Mouse (Mus musculus): ENCODE data around the gene Thumpd3. TPM values are rescaled to one million over a fixed set of nuclear protein-coding genes. Genes with fewer than 3 reads are reported as not detected.

Thumpd3 gene
- polyA plus RNA-seq, 1 experiment from 2014 or later = 58.0 TPM

- H3K27me3 ChIP-seq (ENCODE audit: control insufficient read depth, insufficient read depth, low read length) = no peaks in the 10 kb centered on the region
- H3K9ac ChIP-seq (ENCODE audit: low read depth, low read length) = no peak overlapping the region
- ATAC-seq (ENCODE audit: low FRiP score) (no peak), DNase-seq (ENCODE audit: low spot score) (no peak)
- 90% methylated on average over 10 of the region's 10 CpGs for WGBS
- H3K4me1 ChIP-seq (replicated peaks; ENCODE audit: control insufficient read depth, insufficient read depth, low read length) = no peaks in the 10 kb centered on the region
- H3K4me2 ChIP-seq (replicated peaks; ENCODE audit: low read depth, low read length) = no peak overlapping the region
- H3K4me3 ChIP-seq (ENCODE audit: low read depth, low read length) = no peak overlapping the region
- no peak overlapping the region for H3K27ac ChIP-seq (ENCODE audit: low read depth, low read length)
- peaks cover 5% of the 10 kb centered on the region; the same call in 1 of the 2 replicates for H3K36me3 ChIP-seq (ENCODE audit: control insufficient read depth, insufficient read depth, low read length)
- H3K9me3 ChIP-seq (ENCODE audit: control insufficient read depth, low read length) = no peaks in the 10 kb centered on the region
Observed at GRCm38 (mm10) chr6:113063363-113063762, 17.3 kb downstream of the Thumpd3 start.

- 93% methylated on average over 3 of the region's 3 CpGs for WGBS
- H3K4me2 ChIP-seq (replicated peaks; ENCODE audit: low read depth, low read length) = no peak overlapping the region
Observed at GRCm38 (mm10) chr6:113065186-113065585, 19.2 kb downstream of the Thumpd3 start.

DNA sequence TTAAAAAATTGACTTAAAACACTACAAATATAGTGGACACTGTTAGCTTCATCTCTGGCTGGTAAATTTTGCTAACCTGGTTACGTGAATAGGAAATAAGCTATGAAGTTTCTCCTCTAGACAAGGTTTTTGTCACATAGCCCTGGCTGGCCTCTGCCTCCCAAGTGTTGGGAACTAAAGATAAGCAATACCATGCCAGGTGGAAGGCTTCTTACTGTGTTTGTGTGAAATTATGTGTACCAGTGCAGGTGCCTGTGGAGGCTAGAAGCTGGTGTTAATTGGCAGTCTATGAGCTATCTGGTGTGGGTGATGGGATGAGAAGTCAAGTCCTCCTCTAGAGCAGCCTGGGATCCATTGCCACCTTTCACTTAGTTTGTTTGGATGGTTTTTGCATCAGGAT lies 23.1 kb downstream of the Thumpd3 start:
- Histone ChIP-seq H3K27me3 (ENCODE audit: control insufficient read depth, insufficient read depth, low read length) (no peaks in the 10 kb centered on the region), H3K4me1 (replicated peaks; ENCODE audit: control insufficient read depth, insufficient read depth, low read length) (no peaks in the 10 kb centered on the region), H3K9ac (ENCODE audit: low read depth, low read length) (no peak overlapping the region), H3K27ac (ENCODE audit: low read depth, low read length) (no peak overlapping the region), H3K4me2 (replicated peaks; ENCODE audit: low read depth, low read length) (no peak overlapping the region), H3K9me3 (ENCODE audit: control insufficient read depth, low read length) (no peaks in the 10 kb centered on the region), H3K36me3 (ENCODE audit: control insufficient read depth, insufficient read depth, low read length) (no peaks in the 10 kb centered on the region; the same call in 1 of the 2 replicates), H3K4me3 (ENCODE audit: low read depth, low read length) (no peak overlapping the region)
- WGBS = 100% methylated on average over 1 of the region's 1 CpGs
- ATAC-seq (ENCODE audit: low FRiP score) (no peak), DNase-seq (ENCODE audit: low spot score) (no peak)

More at GRCm38 (mm10) chr6:113065186-113065585, 19.2 kb downstream of the Thumpd3 start:
- H3K9ac ChIP-seq (ENCODE audit: low read depth, low read length) = no peak overlapping the region
- no peak overlapping the region for H3K4me3 ChIP-seq (ENCODE audit: low read depth, low read length)
- H3K4me1 ChIP-seq (replicated peaks; ENCODE audit: control insufficient read depth, insufficient read depth, low read length) = no peaks in the 10 kb centered on the region
- H3K36me3 ChIP-seq (ENCODE audit: control insufficient read depth, insufficient read depth, low read length) = peaks cover 4% of the 10 kb centered on the region
- no peak overlapping the region for H3K27ac ChIP-seq (ENCODE audit: low read depth, low read length)
- no peak for DNase-seq (ENCODE audit: low spot score)
- no peaks in the 10 kb centered on the region for H3K27me3 ChIP-seq (ENCODE audit: control insufficient read depth, insufficient read depth, low read length)
- no peaks in the 10 kb centered on the region for H3K9me3 ChIP-seq (ENCODE audit: control insufficient read depth, low read length)
- ATAC-seq (ENCODE audit: low FRiP score) = no peak

- WGBS = 38% methylated on average over 3 of the region's 3 CpGs
Observed at GRCm38 (mm10) chr6:113075261-113075660, 29.2 kb downstream of the Thumpd3 start.

DNA sequence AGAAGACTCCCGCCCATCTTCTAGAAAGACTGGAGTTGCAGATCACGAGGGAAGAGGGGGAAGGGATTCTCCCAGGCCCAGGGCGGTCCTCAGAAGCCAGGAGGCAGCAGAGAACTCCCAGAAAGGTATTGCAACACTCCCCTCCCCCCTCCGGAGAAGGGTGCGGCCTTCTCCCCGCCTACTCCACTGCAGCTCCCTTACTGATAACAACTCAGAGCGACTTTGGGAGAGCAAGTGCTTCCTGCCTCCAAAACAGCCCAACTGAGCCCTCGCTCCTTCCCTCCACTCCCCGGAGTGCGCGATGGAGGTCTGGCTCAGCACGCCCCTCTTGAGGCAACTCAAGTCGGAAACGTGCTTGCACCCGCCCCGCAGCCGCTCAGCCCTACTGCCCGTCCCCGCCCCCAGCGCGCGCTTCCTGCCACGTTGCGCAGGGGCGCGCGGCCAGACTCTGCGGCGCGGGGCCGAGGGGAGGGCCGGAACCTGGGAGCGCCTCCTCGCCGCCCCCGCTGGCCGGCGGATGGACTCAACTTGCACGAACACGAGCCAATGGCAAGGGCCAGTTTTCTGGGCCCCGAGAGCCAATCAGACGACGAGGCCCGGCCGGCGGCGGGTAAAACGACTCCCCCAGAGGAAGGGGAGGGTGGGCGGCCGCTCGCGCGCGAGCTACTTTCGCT lies 30.1 kb downstream of the Thumpd3 start:
- DNase-seq (ENCODE audit: low spot score) = peak; percentile 96

More at GRCm38 (mm10) chr6:113075261-113075660, 29.2 kb downstream of the Thumpd3 start:
- Histone ChIP-seq H3K27me3 (ENCODE audit: control insufficient read depth, insufficient read depth, low read length) (no peaks in the 10 kb centered on the region), H3K9ac (ENCODE audit: low read depth, low read length) (peak overlapping the region; percentile 75), H3K4me2 (replicated peaks; ENCODE audit: low read depth, low read length) (peak overlapping the region; percentile 66), H3K36me3 (ENCODE audit: control insufficient read depth, insufficient read depth, low read length) (no peaks in the 10 kb centered on the region), H3K4me1 (replicated peaks; ENCODE audit: control insufficient read depth, insufficient read depth, low read length) (peaks cover 3% of the 10 kb centered on the region; the same call in 1 of the 2 replicates), H3K27ac (ENCODE audit: low read depth, low read length) (peak overlapping the region; percentile 100; the same call in 1 of the 2 replicates), H3K4me3 (ENCODE audit: low read depth, low read length) (peak overlapping the region; percentile 85), H3K9me3 (ENCODE audit: control insufficient read depth, low read length) (no peaks in the 10 kb centered on the region)
- DNase-seq (ENCODE audit: low spot score) (no peak), ATAC-seq (ENCODE audit: low FRiP score) (no peak)

DNA sequence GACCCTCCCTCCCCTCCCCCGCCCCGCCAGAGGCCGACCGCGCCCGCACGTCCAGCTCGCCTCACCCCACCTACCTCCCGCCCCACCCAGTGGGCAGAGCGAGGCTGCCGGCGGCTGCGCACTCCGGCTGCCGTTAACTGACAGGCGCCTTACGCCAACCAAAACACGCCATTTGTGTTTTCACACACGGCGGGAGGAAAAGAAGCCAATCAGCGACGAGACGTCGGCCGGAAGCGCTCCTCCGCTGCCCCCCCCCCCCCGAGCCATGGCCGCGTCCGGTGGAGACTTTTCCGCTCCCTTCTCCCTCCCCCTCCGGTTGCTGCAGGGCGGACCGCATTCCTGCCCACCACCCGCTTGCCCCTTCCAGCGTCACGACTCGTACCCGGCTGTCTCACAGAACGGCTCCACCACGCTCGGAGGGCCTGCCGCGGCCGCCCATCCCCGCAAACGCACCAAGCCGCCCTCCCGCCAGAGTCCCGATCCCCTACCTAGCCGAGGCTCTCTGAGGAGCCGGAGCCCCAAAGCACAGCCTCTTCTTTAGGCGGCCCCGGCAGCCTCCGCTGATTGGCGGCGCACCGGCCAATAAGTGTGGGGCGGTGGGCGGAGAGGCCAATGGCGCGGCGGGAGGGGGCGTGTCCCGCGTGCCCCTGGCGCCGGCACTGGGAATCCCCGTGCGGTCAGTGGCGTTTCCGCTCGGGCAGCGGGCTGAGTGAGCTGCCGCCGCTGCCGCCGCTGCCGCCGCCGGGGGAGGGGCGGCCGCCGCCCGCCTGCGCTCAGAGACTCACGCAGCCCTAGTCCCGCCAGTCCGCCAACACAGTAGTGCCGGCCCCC lies 30.9 kb downstream of the Thumpd3 start, which contains the start of gene Setd5:
Gene Setd5 (plus strand): TSS at position 680 of the 831 bp plus-strand sequence.
- H3K27ac ChIP-seq (ENCODE audit: low read depth, low read length) = peak within 1 kb of the TSS; percentile 100
- ATAC-seq (ENCODE audit: low FRiP score) (peak; percentile 95), DNase-seq (ENCODE audit: low spot score) (peak; percentile 99)
- peak within 1 kb of the TSS; percentile 66 for H3K4me2 ChIP-seq (replicated peaks; ENCODE audit: low read depth, low read length)
- no peaks in the 10 kb centered on the region for H3K36me3 ChIP-seq (ENCODE audit: control insufficient read depth, insufficient read depth, low read length)
- WGBS = 1% methylated on average over 36 of the region's 91 CpGs
- H3K27me3 ChIP-seq (ENCODE audit: control insufficient read depth, insufficient read depth, low read length) = no peaks in the 10 kb centered on the region
- H3K4me3 ChIP-seq (ENCODE audit: low read depth, low read length) = peak within 1 kb of the TSS; percentile 85
- H3K4me1 ChIP-seq (replicated peaks; ENCODE audit: control insufficient read depth, insufficient read depth, low read length) = peaks cover 3% of the 10 kb centered on the region; the same call in 1 of the 2 replicates
- H3K9ac ChIP-seq (ENCODE audit: low read depth, low read length) = peak within 1 kb of the TSS; percentile 97
- no peaks in the 10 kb centered on the region for H3K9me3 ChIP-seq (ENCODE audit: control insufficient read depth, low read length)

More for the DNA sequence above, 30.1 kb downstream of the Thumpd3 start:
- 0% methylated on average over 49 of the region's 55 CpGs for WGBS
- no peaks in the 10 kb centered on the region for H3K27me3 ChIP-seq (ENCODE audit: control insufficient read depth, insufficient read depth, low read length)
- H3K9ac ChIP-seq (ENCODE audit: low read depth, low read length) = peak overlapping the region; percentile 75
- H3K36me3 ChIP-seq (ENCODE audit: control insufficient read depth, insufficient read depth, low read length) = no peaks in the 10 kb centered on the region
- H3K4me2 ChIP-seq (replicated peaks; ENCODE audit: low read depth, low read length) = peak overlapping the region; percentile 66
- peaks cover 3% of the 10 kb centered on the region; the same call in 1 of the 2 replicates for H3K4me1 ChIP-seq (replicated peaks; ENCODE audit: control insufficient read depth, insufficient read depth, low read length)
- H3K27ac ChIP-seq (ENCODE audit: low read depth, low read length) = peak overlapping the region; percentile 100
- no peaks in the 10 kb centered on the region for H3K9me3 ChIP-seq (ENCODE audit: control insufficient read depth, low read length)
- peak overlapping the region; percentile 85 for H3K4me3 ChIP-seq (ENCODE audit: low read depth, low read length)
- ATAC-seq (ENCODE audit: low FRiP score) = peak; percentile 89

DNA sequence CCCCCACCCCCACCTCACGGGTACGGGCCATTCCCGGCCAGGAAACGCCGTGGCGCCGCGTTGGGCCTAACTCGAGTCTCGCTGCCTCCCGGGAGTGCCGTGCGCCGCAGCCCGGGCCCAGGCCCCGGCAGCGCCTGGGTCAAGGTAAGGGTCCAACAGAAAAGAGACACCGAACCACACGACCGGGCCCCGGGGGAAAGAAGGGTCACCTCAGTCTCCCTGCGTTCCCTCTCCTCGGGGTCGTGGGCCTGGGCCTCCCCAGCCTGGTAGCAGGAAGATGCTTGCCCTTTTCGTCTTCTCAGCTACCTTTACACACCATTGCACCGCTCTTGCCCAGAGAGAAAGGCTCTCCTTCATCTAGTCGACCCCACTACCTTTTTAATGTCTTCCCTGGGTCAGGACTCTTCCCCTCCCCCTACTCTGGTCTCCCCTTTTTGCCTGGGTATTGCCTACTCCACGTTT lies 31.6 kb downstream of the Thumpd3 start:
- ATAC-seq (ENCODE audit: low FRiP score) (no peak; the same call in 1 of the 2 replicates), DNase-seq (ENCODE audit: low spot score) (no peak)
- WGBS = 0% methylated on average over 25 of the region's 28 CpGs
- no peaks in the 10 kb centered on the region for H3K36me3 ChIP-seq (ENCODE audit: control insufficient read depth, insufficient read depth, low read length)
- H3K4me1 ChIP-seq (replicated peaks; ENCODE audit: control insufficient read depth, insufficient read depth, low read length) = peaks cover 3% of the 10 kb centered on the region; the same call in 1 of the 2 replicates
- no peaks in the 10 kb centered on the region for H3K27me3 ChIP-seq (ENCODE audit: control insufficient read depth, insufficient read depth, low read length)
- H3K9me3 ChIP-seq (ENCODE audit: control insufficient read depth, low read length) = no peaks in the 10 kb centered on the region
- peak overlapping the region; percentile 85 for H3K4me3 ChIP-seq (ENCODE audit: low read depth, low read length)
- peak overlapping the region; percentile 100 for H3K27ac ChIP-seq (ENCODE audit: low read depth, low read length)
- peak overlapping the region; percentile 97 for H3K9ac ChIP-seq (ENCODE audit: low read depth, low read length)
- peak overlapping the region; percentile 66 for H3K4me2 ChIP-seq (replicated peaks; ENCODE audit: low read depth, low read length)

DNA sequence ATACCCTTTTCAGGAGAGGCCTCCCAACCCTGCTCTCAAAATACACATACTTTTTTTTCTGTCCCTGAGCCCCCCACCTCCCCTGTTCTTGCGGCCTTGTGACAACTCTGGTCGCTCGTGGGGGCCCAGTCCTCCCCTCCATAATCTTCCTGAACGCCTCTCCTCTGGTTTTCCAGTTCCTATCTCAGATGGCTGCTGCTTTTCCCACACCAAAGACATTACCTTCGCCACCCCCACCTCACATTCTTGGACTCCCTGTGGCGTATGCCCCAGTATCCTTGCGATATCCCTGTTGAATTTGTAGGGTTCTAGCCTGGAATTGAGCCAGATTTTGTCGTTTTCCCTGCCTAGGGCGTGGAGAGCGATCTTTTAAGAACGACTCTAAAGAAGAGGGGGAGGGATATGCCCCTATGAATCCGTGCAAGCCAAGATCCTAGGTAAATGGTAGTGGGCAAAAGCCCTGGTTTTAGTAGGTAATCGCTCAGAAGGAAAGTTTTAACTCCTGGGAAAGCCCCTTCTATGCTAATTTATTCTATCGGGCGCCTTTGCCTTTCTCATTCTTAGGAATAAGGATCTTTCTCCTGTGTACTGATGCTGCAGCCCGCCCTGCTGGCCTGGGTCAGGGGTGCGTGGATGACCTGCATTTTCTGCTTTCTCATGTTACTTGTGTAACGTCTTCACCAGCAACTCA lies 32.2 kb downstream of the Thumpd3 start:
- Histone ChIP-seq H3K27me3 (ENCODE audit: control insufficient read depth, insufficient read depth, low read length) (no peaks in the 10 kb centered on the region), H3K9me3 (ENCODE audit: control insufficient read depth, low read length) (no peaks in the 10 kb centered on the region), H3K4me1 (replicated peaks; ENCODE audit: control insufficient read depth, insufficient read depth, low read length) (peaks cover 3% of the 10 kb centered on the region; the same call in 1 of the 2 replicates)

More for the DNA sequence above, 32.2 kb downstream of the Thumpd3 start:
- Histone ChIP-seq H3K36me3 (ENCODE audit: control insufficient read depth, insufficient read depth, low read length) (no peaks in the 10 kb centered on the region), H3K4me2 (replicated peaks; ENCODE audit: low read depth, low read length) (peak overlapping the region; percentile 66), H3K9ac (ENCODE audit: low read depth, low read length) (peak overlapping the region; percentile 97), H3K4me3 (ENCODE audit: low read depth, low read length) (peak overlapping the region; percentile 85), H3K27ac (ENCODE audit: low read depth, low read length) (peak overlapping the region; percentile 100)
- ATAC-seq (ENCODE audit: low FRiP score) = no peak
- DNase-seq (ENCODE audit: low spot score) = peak; percentile 55
- WGBS = 0% methylated on average over 18 of the region's 18 CpGs
